Mouse (Mus musculus): Measurements from ENCODE around the gene Mllt10. TPM values are rescaled to one million over a fixed set of nuclear protein-coding genes. Genes with fewer than 3 reads are reported as not detected.

The Mllt10 gene
- polyA plus RNA-seq, 1 experiment: 10.0 TPM

GRCm38 (mm10) chr2:18063763-18064251 is 8.8 kb downstream of the Mllt10 start:
- Histone ChIP-seq H3K79me2 (ENCODE audit: control insufficient read depth, insufficient read depth) (peaks cover 55% of the 10 kb centered on the region), H3ac (ENCODE audit: control insufficient read depth, insufficient read length, low read depth) (peak overlapping the region; percentile 88), H3K27me3 (ENCODE audit: control insufficient read depth, insufficient read depth, insufficient read length) (no peaks in the 10 kb centered on the region), H3K79me3 (ENCODE audit: low read depth) (peaks cover 32% of the 10 kb centered on the region), H3K4me3 (ENCODE audit: insufficient read depth, poor library complexity, severe bottlenecking) (peak overlapping the region; percentile 89), H3K36me3 (ENCODE audit: control insufficient read depth, insufficient read depth) (peaks cover 22% of the 10 kb centered on the region)
- TF ChIP-seq MYOD1 (IDR thresholded peaks at IDR 0.05; ENCODE audit: control insufficient read depth, insufficient read length, low read depth): no peak
- no peak for TF ChIP-seq USF1 (IDR thresholded peaks at IDR 0.05; ENCODE audit: low read depth)
- TF ChIP-seq CTCF (IDR thresholded peaks at IDR 0.05; ENCODE audit: control insufficient read depth, insufficient read depth, insufficient read length): no peak
- no peak for TF ChIP-seq MYOG (IDR thresholded peaks at IDR 0.05; ENCODE audit: control insufficient read depth, extremely low read depth, insufficient read length)
- no peak for TF ChIP-seq FOSL1 (IDR thresholded peaks at IDR 0.05; ENCODE audit: insufficient read depth, low read length, poor library complexity, severe bottlenecking)
- TF ChIP-seq CEBPB (IDR thresholded peaks at IDR 0.05; ENCODE audit: low read depth): no peak
- TF ChIP-seq MAX (IDR thresholded peaks at IDR 0.05): no peak

GRCm38 (mm10) chr2:18064356-18064858 is 9.4 kb downstream of the Mllt10 start:
- Histone ChIP-seq H3K27me3 (ENCODE audit: control insufficient read depth, insufficient read depth, insufficient read length) (no peaks in the 10 kb centered on the region), H3K36me3 (ENCODE audit: control insufficient read depth, insufficient read depth) (peaks cover 25% of the 10 kb centered on the region), H3ac (ENCODE audit: control insufficient read depth, insufficient read length, low read depth) (peak overlapping the region; percentile 88), H3K79me3 (ENCODE audit: low read depth) (peaks cover 37% of the 10 kb centered on the region), H3K79me2 (ENCODE audit: control insufficient read depth, insufficient read depth) (peaks cover 61% of the 10 kb centered on the region), H3K4me3 (ENCODE audit: insufficient read depth, poor library complexity, severe bottlenecking) (peak overlapping the region; percentile 89)
- TF ChIP-seq USF1 (IDR thresholded peaks at IDR 0.05; ENCODE audit: low read depth): no peak
- TF ChIP-seq MYOD1 (IDR thresholded peaks at IDR 0.05; ENCODE audit: control insufficient read depth, insufficient read length, low read depth): no peak

GRCm38 (mm10) chr2:18064941-18065707 is 10.1 kb downstream of the Mllt10 start:
- TF ChIP-seq FOSL1 (IDR thresholded peaks at IDR 0.05; ENCODE audit: insufficient read depth, low read length, poor library complexity, severe bottlenecking) (no peak), MYOG (IDR thresholded peaks at IDR 0.05; ENCODE audit: control insufficient read depth, extremely low read depth, insufficient read length) (no peak), MYOD1 (IDR thresholded peaks at IDR 0.05; ENCODE audit: control insufficient read depth, insufficient read length, low read depth) (no peak), USF1 (IDR thresholded peaks at IDR 0.05; ENCODE audit: low read depth) (peak; percentile 69), MAX (IDR thresholded peaks at IDR 0.05) (peak; percentile 13), CEBPB (IDR thresholded peaks at IDR 0.05; ENCODE audit: low read depth) (no peak), CTCF (IDR thresholded peaks at IDR 0.05; ENCODE audit: control insufficient read depth, insufficient read depth, insufficient read length) (no peak)
- Histone ChIP-seq H3K79me3 (ENCODE audit: low read depth) (peaks cover 44% of the 10 kb centered on the region), H3K27me3 (ENCODE audit: control insufficient read depth, insufficient read depth, insufficient read length) (no peaks in the 10 kb centered on the region), H3K79me2 (ENCODE audit: control insufficient read depth, insufficient read depth) (peaks cover 69% of the 10 kb centered on the region), H3ac (ENCODE audit: control insufficient read depth, insufficient read length, low read depth) (peak overlapping the region; percentile 99), H3K36me3 (ENCODE audit: control insufficient read depth, insufficient read depth) (peaks cover 32% of the 10 kb centered on the region), H3K4me3 (ENCODE audit: insufficient read depth, poor library complexity, severe bottlenecking) (peak overlapping the region; percentile 89)

GRCm38 (mm10) chr2:18065708-18066030 is 10.6 kb downstream of the Mllt10 start:
- TF ChIP-seq CTCF (IDR thresholded peaks at IDR 0.05; ENCODE audit: control insufficient read depth, insufficient read depth, insufficient read length) (no peak), MYOG (IDR thresholded peaks at IDR 0.05; ENCODE audit: control insufficient read depth, extremely low read depth, insufficient read length) (no peak), USF1 (IDR thresholded peaks at IDR 0.05; ENCODE audit: low read depth) (no peak), MAX (IDR thresholded peaks at IDR 0.05) (no peak), FOSL1 (IDR thresholded peaks at IDR 0.05; ENCODE audit: insufficient read depth, low read length, poor library complexity, severe bottlenecking) (no peak), CEBPB (IDR thresholded peaks at IDR 0.05; ENCODE audit: low read depth) (no peak)
- peak overlapping the region; percentile 99 for H3ac ChIP-seq (ENCODE audit: control insufficient read depth, insufficient read length, low read depth)
- peak overlapping the region; percentile 89 for H3K4me3 ChIP-seq (ENCODE audit: insufficient read depth, poor library complexity, severe bottlenecking)
- no peaks in the 10 kb centered on the region for H3K27me3 ChIP-seq (ENCODE audit: control insufficient read depth, insufficient read depth, insufficient read length)
- H3K79me3 ChIP-seq (ENCODE audit: low read depth): peaks cover 46% of the 10 kb centered on the region
- H3K36me3 ChIP-seq (ENCODE audit: control insufficient read depth, insufficient read depth): peaks cover 34% of the 10 kb centered on the region
- peaks cover 74% of the 10 kb centered on the region for H3K79me2 ChIP-seq (ENCODE audit: control insufficient read depth, insufficient read depth)

- H3K27me3 ChIP-seq (ENCODE audit: control insufficient read depth, insufficient read depth, insufficient read length): no peaks in the 10 kb centered on the region
- peaks cover 54% of the 10 kb centered on the region for H3K79me3 ChIP-seq (ENCODE audit: low read depth)
- peaks cover 42% of the 10 kb centered on the region for H3K36me3 ChIP-seq (ENCODE audit: control insufficient read depth, insufficient read depth)
- no peak for TF ChIP-seq CEBPB (IDR thresholded peaks at IDR 0.05; ENCODE audit: low read depth)
- TF ChIP-seq CTCF (IDR thresholded peaks at IDR 0.05; ENCODE audit: control insufficient read depth, insufficient read depth, insufficient read length): no peak
- TF ChIP-seq USF1 (IDR thresholded peaks at IDR 0.05; ENCODE audit: low read depth): no peak
- no peak for TF ChIP-seq MYOD1 (IDR thresholded peaks at IDR 0.05; ENCODE audit: control insufficient read depth, insufficient read length, low read depth)
- no peak for TF ChIP-seq MAX (IDR thresholded peaks at IDR 0.05)
- no peak for TF ChIP-seq MYOG (IDR thresholded peaks at IDR 0.05; ENCODE audit: control insufficient read depth, extremely low read depth, insufficient read length)
- TF ChIP-seq FOSL1 (IDR thresholded peaks at IDR 0.05; ENCODE audit: insufficient read depth, low read length, poor library complexity, severe bottlenecking): no peak
- no peak overlapping the region for H3K4me3 ChIP-seq (ENCODE audit: insufficient read depth, poor library complexity, severe bottlenecking)
- peaks cover 82% of the 10 kb centered on the region for H3K79me2 ChIP-seq (ENCODE audit: control insufficient read depth, insufficient read depth)
- no peak overlapping the region for H3ac ChIP-seq (ENCODE audit: control insufficient read depth, insufficient read length, low read depth)
Measured at GRCm38 (mm10) chr2:18066436-18066835, 11.4 kb downstream of the Mllt10 start.
